In the genomic region with DNA sequence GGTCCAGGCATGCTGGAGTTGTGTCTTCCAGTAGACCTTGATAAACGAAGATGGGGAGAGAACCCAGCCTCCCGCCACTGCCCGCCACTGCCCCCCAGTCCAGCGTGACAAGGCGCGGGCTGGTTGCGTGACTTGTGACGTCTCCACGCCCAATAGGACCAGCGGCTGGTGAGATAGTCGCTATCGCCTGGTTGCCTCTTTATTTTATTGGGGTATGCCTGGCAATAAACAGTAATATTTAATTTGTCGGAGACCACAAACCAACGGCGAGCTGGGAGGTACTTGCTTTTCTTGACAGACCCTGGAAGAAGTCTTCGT, we compare ENCODE assay signal across 12 mouse cellular contexts. TPM values are rescaled to one million over a fixed set of nuclear protein-coding genes. Genes with fewer than 3 reads are reported as not detected.
DNase-seq lines count a peak whose midpoint lies in the region; ATAC-seq lines count a peak whose summit lies in the region.
"Had no signal": no experiment of that assay in that cellular context is flagged by ENCODE, and none has a peak within 500 bp of the region (broad histone marks: within the 10 kb centered on the region; RNA-seq: fewer than 3 reads in every experiment).

A gene (plus strand): TSS at position 190 of the 318 bp plus-strand sequence.

- no peak for DNase-seq in kidney, adult 9 months
- peak; percentile 95 for DNase-seq in heart, adult 11 months
- DNase-seq in lung, postnatal 10 days: peak; percentile 79
- no peak for DNase-seq in thymus, postnatal 25 days
- DNase-seq in urinary bladder, postnatal 36 days (ENCODE audit: low spot score in 2 of 2): no peak
- DNase-seq in left cerebral cortex, postnatal 14 days (ENCODE audit: low spot score in 2 of 2): no peak
- DNase-seq: cerebellum, adult 9-11 months; kidney, adult 8-10 months had no signal

- intact Hi-C loops in left cerebral cortex, postnatal 14 days (cut with DNase I): no loop called here

- H3K4me3 ChIP-seq in kidney, embryonic 15.5 days (replicated peaks): no peak within 1 kb of the TSS
- peak within 1 kb of the TSS; percentile 38; the same call in 1 of the 2 replicates for H3K4me3 ChIP-seq in intestine, embryonic 16.5 days (ENCODE audit: low read length)
- H3K4me3 ChIP-seq: midbrain, embryonic 13.5 days had no signal

- ATAC-seq in kidney, embryonic 15.5 days (replicated peaks; ENCODE audit: low FRiP score): no peak
- no peak for ATAC-seq in intestine, embryonic 16.5 days
- ATAC-seq: activated CD4-positive, CD25-positive, alpha-beta regulatory T cell, adult 4 months; midbrain, embryonic 13.5 days had no signal

- H3K9me3 ChIP-seq in kidney, embryonic 15.5 days (replicated peaks): no peaks in the 10 kb centered on the region
- H3K9me3 ChIP-seq in intestine, embryonic 16.5 days (ENCODE audit: control insufficient read depth, low read length): no peaks in the 10 kb centered on the region
- H3K9me3 ChIP-seq: midbrain, embryonic 13.5 days had no signal

- peaks cover 100% of the 10 kb centered on the region for H3K27me3 ChIP-seq in kidney, embryonic 15.5 days
- peaks cover 85% of the 10 kb centered on the region for H3K27me3 ChIP-seq in intestine, embryonic 16.5 days (replicated peaks; ENCODE audit: control insufficient read depth, insufficient read depth, low read length)

- no peak within 1 kb of the TSS for H3K9ac ChIP-seq in kidney, embryonic 15.5 days
- H3K9ac ChIP-seq in intestine, embryonic 16.5 days (ENCODE audit: low read depth, low read length): no peak within 1 kb of the TSS
- H3K9ac ChIP-seq: midbrain, embryonic 13.5 days had no signal

- H3K36me3 ChIP-seq in kidney, embryonic 15.5 days: no peaks in the 10 kb centered on the region
- H3K36me3 ChIP-seq in intestine, embryonic 16.5 days (ENCODE audit: control insufficient read depth, insufficient read depth, low read length): no peaks in the 10 kb centered on the region
- H3K36me3 ChIP-seq: midbrain, embryonic 13.5 days had no signal

- peaks cover 12% of the 10 kb centered on the region for H3K4me1 ChIP-seq in kidney, embryonic 15.5 days
- H3K4me1 ChIP-seq in intestine, embryonic 16.5 days (ENCODE audit: control insufficient read depth, insufficient read depth, low read length): peaks cover 4% of the 10 kb centered on the region

- no peak within 1 kb of the TSS for H3K27ac ChIP-seq in kidney, embryonic 15.5 days
- H3K27ac ChIP-seq in intestine, embryonic 16.5 days (ENCODE audit: low read length): no peak within 1 kb of the TSS
- H3K27ac ChIP-seq: midbrain, embryonic 13.5 days had no signal

- WGBS in kidney, embryonic 15.5 days: 1% methylated on average over 16 of the region's 16 CpGs
- WGBS in intestine, embryonic 16.5 days: 3% methylated on average over 16 of the region's 16 CpGs

- peak within 1 kb of the TSS; percentile 40 for H3K4me2 ChIP-seq in kidney, embryonic 15.5 days
- H3K4me2 ChIP-seq in intestine, embryonic 16.5 days (ENCODE audit: low read depth, low read length): peak within 1 kb of the TSS; percentile 46; the same call in 1 of the 2 replicates
- H3K4me2 ChIP-seq: midbrain, embryonic 13.5 days had no signal

RNA-seq across cellular contexts. Expression of the gene that starts here (rescaled TPM):
- polyA plus RNA-seq in kidney, embryonic 15.5 days (2015; fragmentation: Nextera tagmentation; extraction: Ambion mirVana): 0.14 TPM in 1 of 2 replicates, not detected in the other
- polyA plus RNA-seq in intestine, embryonic 16.5 days (2015; fragmentation: Nextera tagmentation; extraction: Ambion mirVana): not detected in 2 replicates
- total RNA-seq in left cerebral cortex, postnatal 14 days (2021): not detected
- polyA plus RNA-seq: activated CD4-positive, CD25-positive, alpha-beta regulatory T cell, adult 4 months; midbrain, embryonic 13.5 days had no signal

Comparison
In these comparisons a context has a peak if more than half of its experiments do, and no peak if none do; other contexts are left out.
1. DNase-seq: peak in heart, adult 11 months (single experiment) and lung, postnatal 10 days (single experiment); none in kidney, adult 9 months (single experiment), thymus, postnatal 25 days (single experiment), urinary bladder, postnatal 36 days (0 of 2) and left cerebral cortex, postnatal 14 days (0 of 2).